Mouse (Mus musculus) kidney, postnatal 14 days (tissue): Measurements from ENCODE around the gene Erv3.

Source experiments
- DNase-seq: peaks from one replicate; pipeline ENCODE4 v3.0.0; 2022; ENCODE audit warnings: mixed read lengths

Gene Erv3

GRCm38 (mm10) chr2:131859721-131860120 lies at the start of gene Erv3:
Gene Erv3 (minus strand): TSS chr2:131859747.
- DNase-seq: no peak

GRCm38 (mm10) chr2:131908906-131909305 lies 49.4 kb upstream of the Erv3 start:
- no peak for DNase-seq

- DNase-seq: peak; percentile 27
These were observed 48.9 kb upstream of the Erv3 start for GRCm38 (mm10) chr2:131908351-131908861.

- DNase-seq: no peak
These were observed 47.8 kb upstream of the Erv3 start for GRCm38 (mm10) chr2:131907311-131907710.

- peak; percentile 20 for DNase-seq
These were observed 47.3 kb upstream of the Erv3 start for GRCm38 (mm10) chr2:131906846-131907245.

- no peak for DNase-seq
These were observed 46.7 kb upstream of the Erv3 start for GRCm38 (mm10) chr2:131906266-131906665.

- no peak for DNase-seq
These were observed 46.2 kb upstream of the Erv3 start for GRCm38 (mm10) chr2:131905776-131906175.

GRCm38 (mm10) chr2:131905025-131905424 lies 45.5 kb upstream of the Erv3 start:
- DNase-seq: no peak

- DNase-seq: peak; percentile 9
These were observed 43.3 kb upstream of the Erv3 start for GRCm38 (mm10) chr2:131902867-131903266.

GRCm38 (mm10) chr2:131902423-131902822 lies 42.9 kb upstream of the Erv3 start:
- no peak for DNase-seq

GRCm38 (mm10) chr2:131897336-131898109 lies 38.0 kb upstream of the Erv3 start:
- DNase-seq: no peak

- no peak for DNase-seq
These were observed 36.5 kb upstream of the Erv3 start for GRCm38 (mm10) chr2:131896011-131896410.

GRCm38 (mm10) chr2:131895106-131895505 lies 35.6 kb upstream of the Erv3 start:
- DNase-seq: no peak

GRCm38 (mm10) chr2:131892534-131892933 lies 33.0 kb upstream of the Erv3 start:
- peak; percentile 30 for DNase-seq

GRCm38 (mm10) chr2:131888233-131888632 lies 28.7 kb upstream of the Erv3 start:
- DNase-seq: no peak

- no peak for DNase-seq
These were observed 27.1 kb upstream of the Erv3 start for GRCm38 (mm10) chr2:131886503-131887160.

- DNase-seq: no peak
These were observed 23.6 kb upstream of the Erv3 start for GRCm38 (mm10) chr2:131883136-131883535.

- peak; percentile 28 for DNase-seq
These were observed 22.2 kb upstream of the Erv3 start for GRCm38 (mm10) chr2:131881766-131882165.

GRCm38 (mm10) chr2:131876551-131877265 lies 17.2 kb upstream of the Erv3 start:
- DNase-seq: no peak

GRCm38 (mm10) chr2:131873376-131873775 lies 13.8 kb upstream of the Erv3 start:
- no peak for DNase-seq

GRCm38 (mm10) chr2:131868983-131869382 lies 9.4 kb upstream of the Erv3 start:
- no peak for DNase-seq

- no peak for DNase-seq
These were observed 7.1 kb upstream of the Erv3 start for GRCm38 (mm10) chr2:131866676-131867075.

- no peak for DNase-seq
These were observed 4.8 kb upstream of the Erv3 start for GRCm38 (mm10) chr2:131864262-131864796.
